Mouse (Mus musculus) heart, postnatal 0 days (tissue): ENCODE measurements around the gene Maml2. TPM values are rescaled to one million over a fixed set of nuclear protein-coding genes. Genes with fewer than 3 reads are reported as not detected.

Experiments
- ATAC-seq: fragments of 200-750 bp; cut with Nextera tagmentation; 2 replicates; pipeline ENCODE4 v1.8.0; 2017; ENCODE audit warnings: low read depth, moderate number of reproducible peaks, moderate library complexity; ENCODE audit not compliant: insufficient read depth
- DNase-seq: peaks from one replicate; pipeline ENCODE4 v3.0.0-alpha.2; 2016; ENCODE audit warnings: low spot score
- H3K27ac ChIP-seq: fragments of 300-500 bp; sonication (generic); 2 replicates; pipeline ENCODE4 v1.5.1; 2014; ENCODE audit warnings: low read depth, mild to moderate bottlenecking
- H3K27me3 ChIP-seq: fragments of 300-500 bp; sonication (generic); 2 replicates; pipeline ENCODE4 v1.6.1; 2014; ENCODE audit warnings: low read length, mixed read lengths; ENCODE audit not compliant: control insufficient read depth, insufficient read depth
- H3K36me3 ChIP-seq: fragments of 300-500 bp; sonication (generic); replicated peaks from 2 replicates; pipeline ENCODE4 v1.6.1; 2014; ENCODE audit warnings: low read length, mixed read lengths; ENCODE audit not compliant: control insufficient read depth, insufficient read depth
- H3K4me1 ChIP-seq: fragments of 300-500 bp; sonication (generic); 2 replicates; pipeline ENCODE4 v1.6.1; 2014; ENCODE audit warnings: antibody characterized with exemption; ENCODE audit not compliant: control insufficient read depth, insufficient read depth
- H3K4me2 ChIP-seq: fragments of 300-500 bp; sonication (generic); 2 replicates; pipeline ENCODE4 v1.6.1; 2014; ENCODE audit warnings: low read depth, mild to moderate bottlenecking, low read length, moderate library complexity
- H3K4me3 ChIP-seq: fragments of 300-500 bp; sonication (generic); 2 replicates; pipeline ENCODE4 v1.5.1; 2014; ENCODE audit warnings: low read depth, low read length
- H3K9ac ChIP-seq: fragments of 300-500 bp; sonication (generic); replicated peaks from 2 replicates; pipeline ENCODE4 v1.6.1; 2014; ENCODE audit warnings: low read depth, low read length, mixed read lengths
- H3K9me3 ChIP-seq: fragments of 300-500 bp; sonication (generic); replicated peaks from 2 replicates; pipeline ENCODE4 v1.6.1; 2016; ENCODE audit warnings: low read length; ENCODE audit not compliant: control insufficient read depth
- CTCF ChIP-seq: IDR thresholded peaks from 2 replicates; pipeline ENCODE4 v1.5.1; 2016; ENCODE audit warnings: antibody characterized with exemption, control low read depth, low read depth
- EP300 ChIP-seq: IDR thresholded peaks from 2 replicates; pipeline ENCODE4 v1.6.1; 2016; ENCODE audit warnings: antibody characterized with exemption, low read depth
- WGBS: fragments of 180-500 bp; shearing (Covaris S2); extraction: QIAGEN DNeasy Blood & Tissue Kit; methylation state at CpG from one replicate; pipeline ENCODE4 v1.1.7; 2014; 5-methylcytosine and 5-hydroxymethylcytosine counted together
- polyA plus RNA-seq: library from polyadenylated mRNA; unstranded; fragments of >200 nt; fragmentation: Nextera tagmentation; extraction: Ambion mirVana; gene quantifications from 2 replicates; pipeline ENCODE4 v1.2.1, GENCODE M21; 2015
- total RNA-seq: library from RNA; depleted of rRNA; stranded (reverse); fragments of >200 nt; gene quantifications from 2 replicates; pipeline ENCODE4 v1.2.3, GENCODE M21; 2014; ENCODE audit warnings: low replicate concordance

Maml2 gene
- total and polyA plus RNA-seq, 2 experiments from 2014 or later = 6.0 to 7.0 TPM

DNA sequence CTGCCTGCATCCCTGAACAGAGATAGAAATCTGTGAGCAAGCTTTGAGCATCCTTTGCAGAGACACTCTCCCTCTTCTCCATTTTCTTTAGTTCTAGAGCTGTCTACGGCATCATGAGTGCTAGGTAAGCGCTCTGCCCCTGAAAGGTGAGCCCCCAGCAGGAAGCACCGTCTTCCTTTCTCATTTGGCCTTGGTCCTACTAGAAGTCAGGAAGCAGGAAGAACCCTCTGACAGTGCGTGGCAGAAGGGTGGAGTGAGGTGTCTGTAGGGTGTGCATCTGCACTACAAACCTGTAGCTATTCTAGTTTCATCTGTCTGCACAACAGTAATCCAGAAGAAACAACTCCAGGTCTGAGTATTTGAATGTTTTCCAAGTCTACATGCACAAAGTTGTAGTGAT is 232.8 kb downstream of the Maml2 start:
- no peak overlapping the region for H3K4me3 ChIP-seq
- no peaks in the 10 kb centered on the region for H3K36me3 ChIP-seq
- TF ChIP-seq CTCF (no peak), EP300 (no peak)
- 56% methylated on average over 4 of the region's 4 CpGs for WGBS
- H3K4me1 ChIP-seq = no peaks in the 10 kb centered on the region
- no peak for DNase-seq
- H3K27ac ChIP-seq = no peak overlapping the region
- no peaks in the 10 kb centered on the region for H3K27me3 ChIP-seq
- H3K9me3 ChIP-seq = no peaks in the 10 kb centered on the region
- H3K4me2 ChIP-seq = no peak overlapping the region
- H3K9ac ChIP-seq = no peak overlapping the region
- ATAC-seq = no peak

GRCm38 (mm10) chr9:13533076-13533707 is 235.4 kb downstream of the Maml2 start:
- H3K27ac ChIP-seq = peak overlapping the region; percentile 43; the same call in 1 of the 2 replicates
- no peak overlapping the region for H3K4me2 ChIP-seq
- 53% methylated on average over 11 of the region's 11 CpGs for WGBS
- H3K27me3 ChIP-seq = no peaks in the 10 kb centered on the region
- H3K9ac ChIP-seq = no peak overlapping the region
- no peak for TF ChIP-seq EP300
- ATAC-seq (peak; percentile 60), DNase-seq (no peak)
- H3K36me3 ChIP-seq = no peaks in the 10 kb centered on the region
- H3K9me3 ChIP-seq = no peaks in the 10 kb centered on the region
- H3K4me3 ChIP-seq = no peak overlapping the region
- H3K4me1 ChIP-seq = no peaks in the 10 kb centered on the region

- no peak overlapping the region for H3K4me3 ChIP-seq
- DNase-seq = no peak
- ATAC-seq = no peak
- H3K4me1 ChIP-seq = no peaks in the 10 kb centered on the region
- peak overlapping the region; percentile 35; the same call in 1 of the 2 replicates for H3K27ac ChIP-seq
- H3K9me3 ChIP-seq = no peaks in the 10 kb centered on the region
- H3K27me3 ChIP-seq = no peaks in the 10 kb centered on the region
- H3K9ac ChIP-seq = no peak overlapping the region
- no peak for TF ChIP-seq EP300
- no peak for TF ChIP-seq CTCF
- no peaks in the 10 kb centered on the region for H3K36me3 ChIP-seq
- no peak overlapping the region for H3K4me2 ChIP-seq
- 60% methylated on average over 5 of the region's 5 CpGs for WGBS
Observed at GRCm38 (mm10) chr9:13535803-13536202, 238.0 kb downstream of the Maml2 start.

DNA sequence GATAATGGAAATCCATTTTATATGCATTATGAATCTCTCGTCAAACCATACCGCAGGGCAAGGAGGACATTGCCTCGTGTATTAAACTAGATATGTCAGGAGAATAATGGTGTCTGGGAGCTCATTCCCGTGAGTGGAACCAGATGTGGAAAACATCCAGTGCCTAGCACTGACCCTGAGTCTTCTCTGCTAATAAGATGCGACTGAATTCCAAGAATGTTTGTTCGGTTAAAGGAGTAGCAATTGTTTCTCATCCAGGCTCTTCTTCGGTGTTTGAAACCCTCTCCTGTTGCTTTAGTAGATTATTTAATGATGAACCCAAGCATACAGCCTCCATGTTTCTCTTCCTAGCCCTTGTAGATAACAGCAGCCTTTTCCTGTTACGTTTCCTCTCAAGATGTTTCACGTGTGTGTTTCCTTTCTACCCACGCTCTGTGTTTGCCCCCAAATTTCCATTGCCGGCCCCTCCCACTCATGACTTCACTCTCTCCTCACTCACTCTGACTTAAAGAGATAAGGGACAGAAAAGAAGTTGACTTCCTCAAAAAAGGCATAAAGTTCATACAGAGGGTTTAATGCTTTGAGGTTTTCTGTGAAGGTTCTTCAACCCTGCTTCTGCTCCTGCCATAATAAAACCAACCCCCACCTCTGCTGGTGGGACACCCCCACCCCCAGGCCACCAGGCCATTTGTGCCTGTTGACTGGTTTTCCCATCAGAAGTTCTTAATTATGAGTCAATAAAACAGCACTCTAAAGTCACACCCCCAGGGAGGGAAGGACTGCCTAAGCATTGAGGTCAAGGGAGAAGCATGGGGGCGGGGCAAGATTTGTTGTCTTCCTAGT is 238.9 kb downstream of the Maml2 start:
- H3K4me3 ChIP-seq = no peak overlapping the region
- 38% methylated on average over 12 of the region's 12 CpGs for WGBS
- no peaks in the 10 kb centered on the region for H3K9me3 ChIP-seq
- ATAC-seq (peak; percentile 47), DNase-seq (peak; percentile 68)
- no peak overlapping the region for H3K9ac ChIP-seq
- 0 out of 2 replicates have a peak overlapping the region, but pooled peaks have one; percentile 5 for H3K4me2 ChIP-seq
- H3K27ac ChIP-seq = peak overlapping the region; percentile 66
- H3K36me3 ChIP-seq = no peaks in the 10 kb centered on the region
- no peaks in the 10 kb centered on the region for H3K4me1 ChIP-seq
- H3K27me3 ChIP-seq = no peaks in the 10 kb centered on the region
- TF ChIP-seq EP300 (peak; percentile 85), CTCF (no peak)

DNA sequence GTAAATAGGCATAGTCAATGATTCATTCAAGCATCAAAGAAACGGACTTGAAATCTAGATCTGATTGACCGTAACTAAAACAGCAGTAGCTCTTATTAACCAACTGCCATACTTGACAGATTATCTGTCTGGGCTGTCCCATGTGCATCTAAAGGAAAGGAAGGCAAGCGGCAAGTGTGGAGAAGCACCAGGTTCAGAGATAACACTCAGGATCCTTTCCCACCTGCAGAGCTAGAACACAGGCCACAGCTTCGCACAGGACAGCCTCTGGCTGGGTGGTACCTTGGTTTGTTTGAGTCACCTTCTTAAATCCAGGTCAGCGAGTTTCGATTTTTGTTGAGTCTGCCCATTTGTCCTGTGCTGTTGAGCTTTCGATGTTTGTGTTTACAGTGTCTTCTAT is 240.4 kb downstream of the Maml2 start:
- 84% methylated on average over 7 of the region's 7 CpGs for WGBS
- 0 out of 2 replicates have a peak, but pooled peaks cover 7% of the 10 kb centered on the region for H3K4me1 ChIP-seq
- no peaks in the 10 kb centered on the region for H3K27me3 ChIP-seq
- H3K9ac ChIP-seq = no peak overlapping the region
- DNase-seq (no peak), ATAC-seq (no peak)
- no peak overlapping the region for H3K4me3 ChIP-seq
- no peaks in the 10 kb centered on the region for H3K36me3 ChIP-seq
- no peaks in the 10 kb centered on the region for H3K9me3 ChIP-seq
- H3K27ac ChIP-seq = no peak overlapping the region
- H3K4me2 ChIP-seq = no peak overlapping the region
- TF ChIP-seq CTCF (no peak), EP300 (no peak)
